Mouse (Mus musculus) heart, embryonic 16.5 days (tissue): ENCODE measurements around the gene Smim20. TPM values are rescaled to one million over a fixed set of nuclear protein-coding genes. Genes with fewer than 3 reads are reported as not detected.

ENCODE experiments used
- ATAC-seq: fragments of 200-750 bp; cut with Nextera tagmentation; replicated peaks from 2 replicates; pipeline ENCODE4 v1.8.0; 2017; ENCODE audit warnings: moderate number of reproducible peaks; ENCODE audit not compliant: insufficient read depth, low FRiP score; ENCODE audit errors: extremely low read depth
- H3K27ac ChIP-seq: fragments of 300-500 bp; sonication (generic); 2 replicates; pipeline ENCODE4 v1.5.1; 2014; ENCODE audit warnings: mild to moderate bottlenecking, low read length, control low read depth, moderate library complexity
- H3K27me3 ChIP-seq: fragments of 300-500 bp; sonication (generic); 2 replicates; pipeline ENCODE4 v1.6.1; 2014; ENCODE audit warnings: low read length, mixed read lengths; ENCODE audit not compliant: control insufficient read depth, insufficient read depth
- H3K36me3 ChIP-seq: fragments of 300-500 bp; sonication (generic); 2 replicates; pipeline ENCODE4 v1.6.1; 2014; ENCODE audit not compliant: control insufficient read depth, insufficient read depth
- H3K4me1 ChIP-seq: fragments of 300-500 bp; sonication (generic); 2 replicates; pipeline ENCODE4 v1.6.1; 2014; ENCODE audit warnings: low read length, mixed read lengths; ENCODE audit not compliant: control insufficient read depth, insufficient read depth
- H3K4me2 ChIP-seq: fragments of 300-500 bp; sonication (generic); 2 replicates; pipeline ENCODE4 v1.6.1; 2014; ENCODE audit warnings: low read depth, mild to moderate bottlenecking, control low read depth, low read length
- H3K4me3 ChIP-seq: fragments of 300-500 bp; sonication (generic); 2 replicates; pipeline ENCODE4 v1.5.1; 2014; ENCODE audit warnings: mild to moderate bottlenecking, control low read depth, low read length
- H3K9ac ChIP-seq: fragments of 300-500 bp; sonication (generic); 2 replicates; pipeline ENCODE4 v1.6.1; 2014; ENCODE audit warnings: low read length, control low read depth
- H3K9me3 ChIP-seq: fragments of 300-500 bp; sonication (generic); replicated peaks from 2 replicates; pipeline ENCODE4 v1.6.1; 2016; ENCODE audit warnings: low read length; ENCODE audit not compliant: control insufficient read depth
- WGBS: fragments of 180-500 bp; shearing (Covaris S2); extraction: QIAGEN DNeasy Blood & Tissue Kit; methylation state at CpG from one replicate; pipeline ENCODE4 v1.1.7; 2014; 5-methylcytosine and 5-hydroxymethylcytosine counted together
- polyA plus RNA-seq: library from polyadenylated mRNA; unstranded; fragments of >200 nt; fragmentation: Nextera tagmentation; extraction: Ambion mirVana; gene quantifications from 2 replicates; pipeline ENCODE4 v1.2.1, GENCODE M21; 2015

The Smim20 gene
- polyA plus RNA-seq, 1 experiment from 2014 or later: 188 TPM

DNA sequence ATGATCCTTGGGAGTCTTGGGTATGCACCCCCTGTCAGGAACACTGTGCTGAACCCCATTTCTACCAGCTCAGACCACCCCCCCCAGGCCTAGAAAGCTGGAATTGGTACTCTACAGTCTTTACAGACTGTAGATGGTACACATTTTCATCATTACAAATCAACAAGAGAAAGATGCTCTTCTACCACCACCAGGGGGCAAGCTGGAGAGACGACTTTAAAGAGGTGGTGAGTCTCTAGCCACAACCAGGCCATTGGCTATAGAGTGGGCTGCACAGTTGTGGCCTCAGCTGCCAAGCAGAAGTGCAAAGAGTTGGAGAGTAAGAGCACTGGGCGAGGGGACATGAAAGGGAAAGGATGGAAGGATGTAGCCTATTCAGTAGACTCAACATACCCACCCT lies 48.9 kb downstream of the Smim20 start:
- no peak overlapping the region for H3K4me3 ChIP-seq
- no peak overlapping the region for H3K27ac ChIP-seq
- 72% methylated on average over 2 of the region's 2 CpGs for WGBS
- no peak for ATAC-seq
- H3K9ac ChIP-seq: no peak overlapping the region
- H3K9me3 ChIP-seq: no peaks in the 10 kb centered on the region
- no peaks in the 10 kb centered on the region for H3K36me3 ChIP-seq
- no peak overlapping the region for H3K4me2 ChIP-seq
- H3K4me1 ChIP-seq: no peaks in the 10 kb centered on the region
- H3K27me3 ChIP-seq: no peaks in the 10 kb centered on the region

DNA sequence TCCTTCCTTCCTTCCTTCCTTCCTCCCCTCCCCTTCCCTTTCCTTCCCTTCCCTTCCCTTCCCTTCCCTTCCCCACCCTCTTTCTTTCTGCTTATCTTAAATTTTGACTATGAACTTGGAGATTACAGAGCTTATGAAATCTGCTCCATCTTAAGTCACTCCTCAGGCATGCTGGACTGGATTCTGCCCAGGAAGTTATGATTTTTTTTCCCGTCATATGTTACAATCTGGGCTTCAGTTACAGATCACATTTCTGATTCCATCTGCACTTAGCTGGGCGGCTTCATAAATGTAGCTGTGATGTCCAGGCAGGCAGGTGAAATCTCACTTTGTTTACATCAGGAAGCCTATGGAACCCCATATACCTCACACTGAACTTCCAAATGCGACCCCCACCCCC lies 50.5 kb downstream of the Smim20 start:
- H3K27ac ChIP-seq: no peak overlapping the region
- WGBS: 66% methylated on average over 3 of the region's 3 CpGs
- no peaks in the 10 kb centered on the region for H3K36me3 ChIP-seq
- H3K9me3 ChIP-seq: no peaks in the 10 kb centered on the region
- no peaks in the 10 kb centered on the region for H3K27me3 ChIP-seq
- ATAC-seq: no peak
- no peak overlapping the region for H3K4me3 ChIP-seq
- H3K9ac ChIP-seq: no peak overlapping the region
- H3K4me2 ChIP-seq: no peak overlapping the region
- H3K4me1 ChIP-seq: no peaks in the 10 kb centered on the region

DNA sequence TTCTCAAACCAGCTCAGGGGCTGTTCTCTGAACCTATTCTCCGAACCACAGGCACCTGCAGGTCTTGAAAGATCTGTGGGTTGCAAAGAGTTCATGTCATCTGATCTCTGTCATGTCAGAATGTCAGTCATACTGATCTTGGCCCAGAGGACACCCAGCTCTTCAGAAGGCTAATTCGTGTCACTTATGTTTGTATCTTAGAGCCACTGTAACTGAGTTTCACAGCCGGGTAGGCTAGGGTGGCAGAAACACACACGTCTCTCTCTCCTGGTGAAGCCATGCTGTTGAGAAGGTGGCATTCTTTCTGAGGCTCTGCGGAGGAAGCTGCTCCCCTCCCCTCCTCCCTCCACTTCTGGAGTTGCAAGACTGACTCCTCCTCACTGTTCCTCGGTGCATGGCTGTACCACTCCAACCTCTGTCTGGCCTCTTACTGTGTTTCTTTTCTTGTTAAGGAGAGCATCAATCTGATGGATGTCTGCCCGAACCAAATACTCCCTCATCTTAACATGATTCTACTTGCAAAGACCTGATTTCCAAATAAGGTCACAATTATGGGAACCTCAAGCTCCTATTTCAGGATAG lies 51.1 kb downstream of the Smim20 start:
- Histone ChIP-seq H3K4me3 (no peak overlapping the region), H3K27me3 (no peaks in the 10 kb centered on the region), H3K36me3 (no peaks in the 10 kb centered on the region), H3K4me2 (no peak overlapping the region), H3K9ac (no peak overlapping the region), H3K9me3 (no peaks in the 10 kb centered on the region), H3K4me1 (peaks cover 3% of the 10 kb centered on the region; the same call in 1 of the 2 replicates), H3K27ac (no peak overlapping the region)
- ATAC-seq: no peak
- whole genome bisulfite sequencing: 53% methylated on average over 7 of the region's 7 CpGs

DNA sequence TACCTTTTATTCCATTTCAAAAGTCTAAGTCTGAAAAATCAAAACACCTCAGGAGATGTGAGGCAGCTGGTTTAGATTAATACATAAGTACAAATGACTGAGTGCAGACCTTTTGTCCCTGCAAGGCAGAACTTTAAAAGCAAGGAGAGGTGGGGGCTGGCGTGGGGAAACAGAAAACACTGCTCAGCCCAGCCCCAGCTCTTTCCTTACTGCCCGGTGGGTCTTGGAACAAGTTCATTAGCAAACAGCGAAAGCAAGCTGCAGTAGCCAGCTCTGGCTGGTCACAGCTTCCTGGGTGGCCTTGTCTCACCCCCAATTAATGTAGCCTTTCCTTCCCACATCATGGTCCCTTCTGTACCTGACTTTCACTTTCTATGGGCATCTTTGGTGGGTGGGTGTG lies 53.4 kb downstream of the Smim20 start:
- H3K4me3 ChIP-seq: no peak overlapping the region
- no peaks in the 10 kb centered on the region for H3K9me3 ChIP-seq
- 68% methylated on average over 3 of the region's 3 CpGs for WGBS
- peaks cover 3% of the 10 kb centered on the region; the same call in 1 of the 2 replicates for H3K4me1 ChIP-seq
- no peaks in the 10 kb centered on the region for H3K36me3 ChIP-seq
- peaks cover 5% of the 10 kb centered on the region; the same call in 1 of the 2 replicates for H3K27me3 ChIP-seq
- no peak overlapping the region for H3K9ac ChIP-seq
- ATAC-seq: no peak
- H3K4me2 ChIP-seq: no peak overlapping the region
- no peak overlapping the region for H3K27ac ChIP-seq

DNA sequence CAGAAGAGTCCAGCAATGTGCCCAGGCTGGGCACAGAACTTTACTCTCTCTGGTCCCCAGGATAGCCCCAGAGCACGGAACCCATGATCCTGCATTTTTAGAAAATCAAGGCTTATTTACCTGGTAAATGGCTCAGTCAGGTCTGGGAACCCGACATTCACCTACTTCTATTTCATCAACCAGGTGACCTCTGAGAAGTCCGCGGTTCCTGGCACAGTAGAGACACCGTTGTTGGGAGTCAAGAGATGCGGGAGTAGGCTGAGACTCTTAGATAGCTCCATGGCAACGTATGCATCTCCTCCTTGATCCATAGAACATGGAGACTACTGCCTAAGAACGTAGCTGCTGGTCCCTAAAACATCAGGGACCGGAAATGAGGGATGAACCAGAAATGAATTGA lies 55.0 kb downstream of the Smim20 start:
- ATAC-seq: no peak
- Histone ChIP-seq H3K27ac (no peak overlapping the region), H3K4me2 (no peak overlapping the region), H3K4me1 (peaks cover 3% of the 10 kb centered on the region; the same call in 1 of the 2 replicates), H3K36me3 (no peaks in the 10 kb centered on the region), H3K27me3 (peaks cover 7% of the 10 kb centered on the region), H3K9me3 (no peaks in the 10 kb centered on the region), H3K9ac (no peak overlapping the region), H3K4me3 (no peak overlapping the region)
- WGBS: 92% methylated on average over 9 of the region's 9 CpGs

DNA sequence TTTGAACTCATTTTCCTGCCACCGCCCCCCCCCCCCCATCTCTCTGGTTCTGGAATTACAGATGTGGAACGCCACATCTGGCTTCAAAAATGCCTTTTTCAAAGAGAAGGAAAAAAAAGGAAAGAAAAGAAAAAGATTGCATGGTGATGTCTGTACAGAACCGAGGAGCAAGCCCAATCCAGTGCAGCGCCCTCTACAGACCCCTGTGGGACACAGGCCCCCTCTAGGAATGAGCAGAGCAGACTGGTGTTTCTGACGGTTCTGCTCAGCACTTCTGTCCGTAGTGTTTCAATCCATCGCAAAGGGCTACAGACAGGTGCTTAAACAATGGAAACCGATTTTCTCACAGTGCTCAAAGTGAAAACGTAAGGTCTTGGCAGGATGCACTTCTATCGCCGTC lies 55.6 kb downstream of the Smim20 start:
- peaks cover 7% of the 10 kb centered on the region for H3K27me3 ChIP-seq
- H3K9ac ChIP-seq: no peak overlapping the region
- no peak for ATAC-seq
- H3K4me3 ChIP-seq: no peak overlapping the region
- H3K4me1 ChIP-seq: peaks cover 3% of the 10 kb centered on the region; the same call in 1 of the 2 replicates
- 75% methylated on average over 11 of the region's 11 CpGs for WGBS
- H3K9me3 ChIP-seq: no peaks in the 10 kb centered on the region
- no peaks in the 10 kb centered on the region for H3K36me3 ChIP-seq
- no peak overlapping the region for H3K4me2 ChIP-seq
- no peak overlapping the region for H3K27ac ChIP-seq

DNA sequence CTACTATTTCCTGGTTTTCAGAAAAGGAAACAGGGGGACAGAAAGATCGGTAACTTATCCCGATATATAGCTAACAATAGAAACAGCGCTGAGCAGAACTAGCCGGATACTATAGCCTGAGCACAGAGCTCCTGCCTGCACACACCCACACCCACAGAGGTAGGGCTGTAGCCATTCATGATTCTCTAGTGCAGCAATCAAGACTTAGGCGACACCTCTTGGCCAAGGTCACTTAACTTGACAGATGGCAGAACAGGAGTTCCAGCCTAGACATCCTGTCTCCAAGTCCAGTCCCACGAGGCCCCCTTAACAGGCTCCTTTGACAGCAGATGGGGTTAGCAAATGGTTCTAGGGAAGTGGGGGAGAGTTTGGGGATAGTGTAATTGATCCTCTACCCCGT lies 56.2 kb downstream of the Smim20 start:
- Histone ChIP-seq H3K9me3 (no peaks in the 10 kb centered on the region), H3K4me2 (no peak overlapping the region), H3K9ac (no peak overlapping the region), H3K27ac (no peak overlapping the region), H3K4me1 (peaks cover 3% of the 10 kb centered on the region; the same call in 1 of the 2 replicates), H3K36me3 (no peaks in the 10 kb centered on the region), H3K4me3 (no peak overlapping the region), H3K27me3 (peaks cover 7% of the 10 kb centered on the region)
- no peak; the same call in 1 of the 2 replicates for ATAC-seq
- WGBS: 20% methylated on average over 7 of the region's 7 CpGs

DNA sequence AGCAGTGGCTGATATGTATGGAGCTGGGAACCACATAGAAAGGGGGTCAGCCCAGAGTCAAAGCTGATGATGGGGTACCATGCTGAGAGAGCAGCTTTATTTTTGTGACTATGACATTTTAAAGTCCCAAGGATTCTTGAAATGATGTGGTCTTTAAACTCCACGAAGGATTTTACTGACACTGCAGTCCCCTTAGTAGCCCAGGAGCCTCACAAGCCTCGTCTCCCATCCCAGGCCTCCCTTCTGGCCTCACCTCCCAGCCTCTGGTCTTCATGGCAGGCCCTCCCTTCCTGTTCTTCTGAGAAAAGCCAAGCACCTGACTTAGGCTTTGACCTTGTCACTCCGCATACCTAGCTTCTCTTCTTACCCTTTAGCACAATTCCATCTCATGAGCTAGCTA lies 57.4 kb downstream of the Smim20 start:
- peaks cover 3% of the 10 kb centered on the region; the same call in 1 of the 2 replicates for H3K4me1 ChIP-seq
- no peak overlapping the region for H3K4me3 ChIP-seq
- no peaks in the 10 kb centered on the region for H3K36me3 ChIP-seq
- no peaks in the 10 kb centered on the region for H3K9me3 ChIP-seq
- peaks cover 7% of the 10 kb centered on the region for H3K27me3 ChIP-seq
- H3K4me2 ChIP-seq: no peak overlapping the region
- no peak overlapping the region for H3K9ac ChIP-seq
- WGBS: 78% methylated on average over 3 of the region's 3 CpGs
- no peak overlapping the region for H3K27ac ChIP-seq
- ATAC-seq: no peak

DNA sequence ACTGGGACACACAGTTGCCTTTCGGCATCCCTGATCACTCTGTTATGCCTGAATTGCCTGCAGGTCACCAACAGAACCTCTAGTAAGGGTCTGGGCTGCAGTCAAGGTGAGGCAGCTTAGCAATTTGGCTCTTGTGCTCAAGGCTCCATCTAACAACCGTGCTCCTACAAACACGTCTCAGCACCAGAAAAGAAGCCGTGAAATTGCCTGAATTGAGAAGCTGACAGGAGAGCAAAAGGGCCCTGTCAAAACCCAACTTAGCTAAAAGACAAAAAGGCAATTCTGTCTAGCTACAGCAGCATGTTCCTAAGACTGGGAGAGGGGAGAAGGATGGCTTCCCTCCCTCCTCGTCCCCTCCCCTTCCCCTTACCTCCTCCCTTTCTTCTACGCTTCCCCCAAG lies 57.9 kb downstream of the Smim20 start:
- H3K9me3 ChIP-seq: no peaks in the 10 kb centered on the region
- H3K4me3 ChIP-seq: no peak overlapping the region
- H3K9ac ChIP-seq: no peak overlapping the region
- H3K36me3 ChIP-seq: no peaks in the 10 kb centered on the region
- no peak overlapping the region for H3K4me2 ChIP-seq
- ATAC-seq: no peak
- peaks cover 3% of the 10 kb centered on the region; the same call in 1 of the 2 replicates for H3K4me1 ChIP-seq
- peaks cover 7% of the 10 kb centered on the region for H3K27me3 ChIP-seq
- 63% methylated on average over 6 of the region's 6 CpGs for WGBS
- no peak overlapping the region for H3K27ac ChIP-seq
